Mouse (Mus musculus): Measurements from ENCODE around the gene Lrrc28. TPM values are rescaled to one million over a fixed set of nuclear protein-coding genes. Genes with fewer than 3 reads are reported as not detected.
A peak's percentile ranks its signal among the peaks of the same experiment; 100 is the strongest.

Gene Lrrc28
- polyA plus RNA-seq, 2 experiments, result 5.0 to 11.3 TPM

DNA sequence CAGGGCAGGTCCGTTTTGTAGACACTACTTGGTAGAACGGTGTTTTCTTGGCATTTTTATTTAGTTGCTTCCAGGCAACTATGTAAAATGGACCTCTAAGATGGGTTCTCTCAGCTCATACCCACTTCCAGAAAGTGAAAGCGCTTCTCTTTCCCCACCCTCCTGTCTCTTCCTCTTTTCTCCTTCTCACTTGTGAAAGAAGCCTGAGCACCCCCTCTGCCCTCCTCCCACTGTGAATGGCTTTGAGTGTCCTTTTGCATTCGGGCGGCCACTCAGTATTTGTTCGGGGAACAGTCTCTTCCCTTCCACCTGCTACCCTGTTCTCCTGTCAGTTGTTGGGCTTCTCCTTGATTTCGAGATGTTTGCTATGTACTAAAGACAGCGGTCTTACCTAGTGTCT lies 180.4 kb downstream of the Lrrc28 start:
- H3K36me3 ChIP-seq (replicated peaks; ENCODE audit: control insufficient read depth, insufficient read depth, low read depth), result no peaks in the 10 kb centered on the region
- H3K27ac ChIP-seq, result no peak overlapping the region
- H3K9me3 ChIP-seq (ENCODE audit: control insufficient read depth, low read length), result no peaks in the 10 kb centered on the region
- no peak overlapping the region for H3K4me2 ChIP-seq (ENCODE audit: low read depth)
- 49% methylated on average over 8 of the region's 8 CpGs for WGBS (ENCODE audit: insufficient replicate concordance)
- DNase-seq (ENCODE audit: low read depth in 3 of 3, low spot score in 3 of 3), result no peak
- H3K4me3 ChIP-seq (ENCODE audit: insufficient read depth in 1 of 2, low read depth in 2 of 2, low read length in 2 of 2), result no peak overlapping the region
- TF ChIP-seq EP300 (IDR thresholded peaks at IDR 0.05; ENCODE audit: low read depth) (no peak), CTCF (IDR thresholded peaks at IDR 0.05; ENCODE audit: low read depth) (no peak)
- no peaks in the 10 kb centered on the region for H3K27me3 ChIP-seq (ENCODE audit: control insufficient read depth, insufficient read depth, low read length)
- H3K9ac ChIP-seq (replicated peaks), result no peak overlapping the region
- ATAC-seq (ENCODE audit: insufficient read depth), result no peak
- H3K4me1 ChIP-seq (replicated peaks; ENCODE audit: control insufficient read depth in 2 of 2, insufficient read depth in 2 of 2, low read length in 1 of 2), result peaks cover 0 to 26% of the 10 kb centered on the region in 2 experiments; a peak in 2 of 4 replicates

DNA sequence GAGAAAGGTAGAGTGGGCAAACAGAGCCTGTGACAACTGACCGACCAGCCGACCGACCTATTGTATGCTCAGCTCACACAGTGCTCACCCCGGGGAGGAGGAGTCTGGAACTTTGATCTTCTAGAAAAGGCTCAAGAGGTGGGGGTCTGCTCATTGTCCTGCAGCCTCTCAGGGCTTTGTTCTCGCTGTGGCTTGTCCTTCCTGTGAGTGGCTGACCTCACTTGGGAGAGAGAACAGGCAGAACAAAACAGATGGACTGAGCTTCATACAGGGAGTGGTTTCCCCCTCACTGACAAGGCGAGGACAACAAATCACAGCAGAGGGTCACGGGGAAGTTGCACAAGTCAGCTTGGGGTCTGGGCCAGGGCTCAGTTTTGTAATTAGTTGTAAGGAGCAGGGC lies 181.5 kb downstream of the Lrrc28 start:
- Histone ChIP-seq H3K9ac (replicated peaks) (no peak overlapping the region), H3K4me1 (replicated peaks; ENCODE audit: control insufficient read depth in 2 of 2, insufficient read depth in 2 of 2, low read length in 1 of 2) (peaks cover 0 to 34% of the 10 kb centered on the region in 2 experiments; a peak in 2 of 4 replicates), H3K4me2 (ENCODE audit: low read depth) (no peak overlapping the region), H3K27ac (no peak overlapping the region), H3K9me3 (ENCODE audit: control insufficient read depth, low read length) (no peaks in the 10 kb centered on the region), H3K27me3 (ENCODE audit: control insufficient read depth, insufficient read depth, low read length) (no peaks in the 10 kb centered on the region), H3K4me3 (ENCODE audit: insufficient read depth in 1 of 2, low read depth in 2 of 2, low read length in 2 of 2) (no peak overlapping the region), H3K36me3 (replicated peaks; ENCODE audit: control insufficient read depth, insufficient read depth, low read depth) (no peaks in the 10 kb centered on the region)
- TF ChIP-seq EP300 (IDR thresholded peaks at IDR 0.05; ENCODE audit: low read depth), result no peak
- TF ChIP-seq CTCF (IDR thresholded peaks at IDR 0.05; ENCODE audit: low read depth), result no peak
- DNase-seq (ENCODE audit: low read depth in 3 of 3, low spot score in 3 of 3) (no peak), ATAC-seq (ENCODE audit: insufficient read depth) (peak; percentile 15; the same call in 1 of the 2 replicates)
- WGBS (ENCODE audit: insufficient replicate concordance), result 39% methylated on average over 7 of the region's 7 CpGs

Other genes with a start within 250 kb of the Lrrc28 start
- 2.5 and 3.0 TPM in 2 replicates for gene Ttc23, start 2.1 kb upstream of the Lrrc28 start, polyA plus RNA-seq (2012; rRNA removed)
- gene Ttc23, start 2.1 kb upstream of the Lrrc28 start, polyA plus RNA-seq (2014; fragmentation: Nextera tagmentation; extraction: Ambion mirVana), result 3.7 and 4.0 TPM in 2 replicates
- gene Synm, start 114.5 kb upstream of the Lrrc28 start, polyA plus RNA-seq (2012; rRNA removed), result 0.03 TPM in 2 replicates
- 0.05 TPM in 2 replicates for gene Synm, start 114.5 kb upstream of the Lrrc28 start, polyA plus RNA-seq (2014; fragmentation: Nextera tagmentation; extraction: Ambion mirVana)

All from liver, embryonic 14.5 days (tissue).